Mouse (Mus musculus): ENCODE results near the gene Enox2. TPM values are rescaled to one million over a fixed set of nuclear protein-coding genes. Genes with fewer than 3 reads are reported as not detected.

Enox2 gene
- 2.4 and 3.1 TPM in 2 replicates for polyA plus RNA-seq (2012; rRNA removed)

GRCm38 (mm10) chrX:49287700-49288563, at the start of gene Enox2:
Gene Enox2 (minus strand): TSS chrX:49288259.

Other genes with a start within 250 kb of the Enox2 start
- 2.1 and 2.2 TPM in 2 replicates for gene Arhgap36, start 175.7 kb upstream of the Enox2 start, polyA plus RNA-seq (2012; rRNA removed)

All from liver, embryonic 14 days (tissue).